Mouse (Mus musculus): ENCODE results near the gene Myl3.

Gene Myl3

GRCm38 (mm10) chr9:110763405-110763804 lies 21.7 kb downstream of the Myl3 start:
- no peak for DNase-seq

DNA sequence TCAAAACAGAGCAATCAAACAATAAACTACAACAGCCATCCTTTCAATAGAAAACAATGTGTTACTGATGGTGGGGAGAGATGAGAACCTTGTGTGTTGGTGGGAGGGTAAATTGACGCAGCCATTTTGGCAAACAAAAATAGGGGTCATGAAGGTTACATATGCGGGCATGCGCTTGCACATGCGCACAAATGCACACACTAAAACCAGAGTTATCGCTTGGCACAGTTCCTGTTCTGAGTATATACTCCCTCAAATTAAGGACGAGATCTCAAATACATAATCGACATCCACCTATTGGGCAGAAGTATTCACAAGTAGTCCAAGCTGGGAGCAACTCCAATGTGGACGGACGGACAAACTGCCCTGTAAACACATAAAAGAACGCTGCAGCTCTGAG lies 30.7 kb downstream of the Myl3 start:
- DNase-seq = no peak

GRCm38 (mm10) chr9:110774403-110775268 lies 33.0 kb downstream of the Myl3 start:
- peak; percentile 57 to 59 for DNase-seq

GRCm38 (mm10) chr9:110775269-110776022 lies 33.8 kb downstream of the Myl3 start:
- DNase-seq = peak in 1 of 2 experiments; percentile 37

DNA sequence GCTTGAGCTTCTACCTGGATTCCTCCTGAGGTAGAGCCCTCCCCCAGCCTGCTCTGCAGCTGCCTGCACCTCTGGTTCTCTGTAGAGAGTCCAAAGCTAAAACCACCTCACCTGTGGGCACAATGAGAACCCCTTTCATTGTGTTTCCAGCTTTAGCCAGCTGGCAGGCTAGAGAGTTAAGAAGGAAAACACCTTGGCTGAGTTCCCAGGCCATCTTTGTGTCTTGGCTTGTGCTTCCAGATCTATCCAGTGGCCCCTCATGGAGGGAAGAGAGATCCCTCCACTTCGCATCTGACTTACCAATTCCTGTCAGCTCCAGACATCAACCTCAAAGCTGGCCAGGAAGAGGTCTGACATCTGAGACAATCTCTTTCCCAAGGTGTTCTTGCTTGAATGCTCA lies 36.4 kb downstream of the Myl3 start:
- no peak for DNase-seq

DNA sequence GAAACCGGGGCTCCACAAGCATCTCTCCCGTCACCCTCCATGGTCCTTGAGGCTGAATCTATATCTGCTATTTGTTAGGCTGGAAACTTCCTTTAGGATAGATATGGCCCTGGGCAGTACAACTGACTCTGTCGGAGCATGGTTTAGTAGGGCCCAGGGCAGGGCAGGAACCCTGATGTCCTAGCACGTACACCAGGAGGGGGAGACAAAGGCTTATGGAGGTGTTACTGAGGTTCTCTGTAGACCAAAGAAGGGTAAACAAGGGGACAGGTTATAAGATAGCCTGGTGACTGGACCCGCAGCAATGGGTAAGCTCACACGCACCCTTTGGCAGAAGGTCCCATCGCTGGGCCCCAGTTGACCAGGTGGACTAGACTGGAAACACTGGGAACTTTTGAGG lies 36.9 kb downstream of the Myl3 start:
- DNase-seq = no peak

DNA sequence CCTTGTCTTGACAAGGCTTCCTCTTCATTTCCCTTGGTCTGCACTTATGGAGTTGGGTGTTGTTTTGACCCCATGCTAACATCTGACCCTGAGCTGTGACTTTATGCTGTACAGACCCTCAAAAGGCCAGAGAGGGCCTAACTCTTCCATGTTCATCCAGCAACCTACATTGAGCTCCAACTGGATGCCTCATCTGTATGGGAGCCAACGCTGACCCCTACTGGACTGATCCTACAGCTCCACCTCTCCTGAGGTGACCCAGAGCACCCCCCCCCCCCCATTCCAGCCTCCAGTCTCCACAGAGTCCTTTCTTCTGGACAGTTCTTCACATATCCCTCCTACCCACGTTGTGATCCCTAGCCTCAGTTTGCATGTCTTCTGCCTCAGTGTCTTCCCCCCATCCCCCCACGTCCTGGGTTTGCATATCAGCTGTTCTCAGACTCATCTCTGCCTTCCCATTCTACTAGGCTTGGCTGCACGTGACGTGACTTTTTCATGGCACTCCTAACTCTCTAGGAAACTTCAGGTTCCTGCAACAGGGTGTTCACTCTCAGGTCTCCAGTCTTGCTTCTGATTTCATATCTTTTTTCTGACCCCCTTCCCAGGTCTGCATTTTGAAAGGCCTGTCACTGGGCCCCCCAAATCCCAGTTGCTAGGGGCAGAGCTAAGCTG lies 37.7 kb downstream of the Myl3 start:
- peak; percentile 64 to 74 for DNase-seq

DNA sequence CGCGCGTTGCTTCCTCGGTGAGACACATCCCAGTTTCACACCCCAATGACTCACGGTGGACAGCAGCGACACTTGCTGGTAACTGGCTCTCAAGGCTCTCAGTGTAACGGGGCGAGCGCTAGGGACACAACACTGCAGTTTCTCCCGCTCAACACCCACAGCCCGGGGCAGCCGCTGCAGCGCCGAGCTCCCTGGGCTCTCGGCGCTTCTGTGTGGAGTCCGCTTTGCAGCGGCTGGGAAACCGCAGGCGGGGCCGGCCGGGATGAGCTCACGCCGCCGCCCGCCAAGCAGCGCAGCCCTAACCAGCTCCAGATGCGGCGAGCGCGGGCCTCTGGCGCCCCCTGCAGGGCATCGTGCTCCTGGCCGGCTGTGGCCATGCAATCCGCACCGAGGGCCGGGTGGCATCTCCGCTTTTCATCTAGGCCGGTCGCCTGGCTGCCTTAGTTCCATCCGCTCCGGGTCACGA lies 39.6 kb downstream of the Myl3 start:
- DNase-seq = peak; percentile 98

DNA sequence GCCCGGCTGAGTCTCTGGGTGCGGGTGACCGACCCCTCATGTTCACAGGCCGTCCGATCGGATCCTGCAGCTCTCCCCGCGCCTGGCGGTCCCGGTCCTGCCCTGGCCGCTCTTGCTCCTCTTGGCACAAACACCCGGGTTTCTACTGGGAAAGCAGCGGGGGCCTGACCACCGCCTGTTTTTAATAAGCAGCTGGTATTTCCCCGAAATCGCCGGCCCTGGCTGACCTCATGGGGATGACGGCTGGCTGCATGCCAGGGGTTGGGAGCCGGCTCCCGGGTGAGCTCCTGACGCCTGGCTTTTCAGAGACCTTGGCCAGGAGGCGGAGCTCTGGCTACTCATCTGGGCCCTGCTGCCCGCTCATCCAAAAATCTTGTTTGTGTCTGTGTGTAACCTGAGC lies 40.1 kb downstream of the Myl3 start:
- DNase-seq = peak; percentile 87 to 93

DNA sequence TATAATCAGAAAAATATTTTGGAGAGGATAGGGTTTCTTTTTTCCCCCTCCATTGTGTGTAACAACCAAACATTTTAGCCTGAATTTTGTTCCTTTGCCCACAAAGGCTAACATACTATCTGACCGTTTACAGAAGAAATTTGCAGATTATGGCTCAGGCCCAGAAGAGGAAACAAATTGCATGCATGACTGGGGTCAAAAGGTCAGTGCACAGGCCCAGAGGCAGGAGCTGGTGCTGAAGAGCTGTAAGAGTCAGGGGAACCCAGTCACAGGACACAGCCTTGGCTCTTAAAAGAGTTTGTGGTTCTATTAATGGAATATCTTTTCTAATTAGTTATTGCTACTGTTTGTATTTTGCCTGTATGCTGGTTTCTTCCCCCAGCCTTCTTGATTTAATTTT lies 42.0 kb downstream of the Myl3 start:
- no peak for DNase-seq

DNA sequence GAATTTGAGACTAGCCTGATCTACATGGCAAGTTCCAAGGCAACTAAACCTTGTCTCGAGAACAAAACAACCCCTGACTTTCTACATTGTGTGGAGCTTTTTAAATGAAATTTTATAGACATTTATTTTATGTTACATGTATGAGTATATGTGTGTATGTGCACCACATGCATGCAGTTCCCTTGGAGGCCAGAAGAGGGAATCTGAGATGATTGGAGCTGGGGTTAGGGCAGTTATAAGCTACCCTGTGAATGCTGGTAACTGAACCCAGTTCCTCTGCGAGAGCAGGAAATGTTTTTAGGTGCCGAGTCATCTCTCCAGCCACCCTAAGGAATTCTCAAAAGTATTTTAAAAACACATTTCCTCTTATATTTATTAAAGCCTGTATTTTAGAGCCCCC lies 46.5 kb downstream of the Myl3 start:
- no peak for DNase-seq

- DNase-seq = no peak
Measured at GRCm38 (mm10) chr9:110790462-110790861, 48.8 kb downstream of the Myl3 start.

DNA sequence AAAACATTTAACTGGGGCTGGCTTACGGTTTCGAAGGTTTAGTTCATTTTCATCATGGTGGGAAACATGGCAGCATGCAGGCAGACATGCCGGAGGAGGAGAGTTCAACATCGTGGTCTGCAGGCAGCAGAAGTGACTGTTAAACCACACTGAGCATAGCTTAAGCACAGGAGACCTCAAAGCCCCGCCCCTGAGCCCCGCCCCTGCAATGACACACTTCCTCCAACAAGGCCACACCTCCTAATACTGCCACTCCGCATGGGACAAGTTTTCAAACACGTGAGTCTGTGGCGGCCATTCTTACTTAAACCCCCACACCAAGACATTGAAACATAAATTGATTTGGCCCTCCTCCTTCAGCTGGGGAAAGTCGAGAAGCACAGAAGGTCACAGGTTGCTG lies 55.4 kb downstream of the Myl3 start:
- DNase-seq = no peak

DNA sequence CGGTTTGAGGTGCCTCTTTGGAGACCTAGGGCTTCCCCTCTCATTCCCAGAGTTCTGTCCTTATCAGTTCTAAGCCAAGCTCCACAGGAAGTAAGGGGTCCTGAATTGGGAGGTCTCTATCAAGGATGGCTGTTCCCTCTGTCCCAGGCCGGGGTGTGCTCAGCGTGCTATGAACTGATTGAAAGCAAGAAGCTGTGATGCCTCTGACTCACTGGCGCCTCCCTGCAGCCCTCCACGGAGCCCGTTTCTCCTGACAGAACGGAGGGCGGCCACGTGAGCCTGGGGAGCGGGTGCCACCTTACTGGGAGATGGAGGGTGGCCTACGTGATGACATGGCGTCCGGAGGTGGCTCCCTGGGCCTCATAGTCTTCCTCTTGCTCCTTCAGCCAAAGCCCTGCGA lies 56.2 kb downstream of the Myl3 start, which contains the start of gene Prss42:
Prss42 (plus strand) TSS at position 301 of the 400 bp plus-strand sequence.
- DNase-seq = no peak

- DNase-seq = no peak
Measured at GRCm38 (mm10) chr9:110800834-110801479, 59.3 kb downstream of the Myl3 start.

GRCm38 (mm10) chr9:110803294-110803693 lies 61.6 kb downstream of the Myl3 start:
- no peak for DNase-seq

- DNase-seq = no peak
Measured at GRCm38 (mm10) chr9:110810051-110810450, 68.4 kb downstream of the Myl3 start.

GRCm38 (mm10) chr9:110813789-110814188 lies 72.1 kb downstream of the Myl3 start, which contains the start of gene Prss44:
Prss44 (plus strand) TSS chr9:110813994.
- DNase-seq = no peak

Data from kidney, postnatal 4 days (tissue).